Mouse (Mus musculus): ENCODE data around the gene Pgam5. TPM values are rescaled to one million over a fixed set of nuclear protein-coding genes. Genes with fewer than 3 reads are reported as not detected.

Pgam5 gene
- polyA plus RNA-seq, 1 experiment, result 35.4 TPM

DNA sequence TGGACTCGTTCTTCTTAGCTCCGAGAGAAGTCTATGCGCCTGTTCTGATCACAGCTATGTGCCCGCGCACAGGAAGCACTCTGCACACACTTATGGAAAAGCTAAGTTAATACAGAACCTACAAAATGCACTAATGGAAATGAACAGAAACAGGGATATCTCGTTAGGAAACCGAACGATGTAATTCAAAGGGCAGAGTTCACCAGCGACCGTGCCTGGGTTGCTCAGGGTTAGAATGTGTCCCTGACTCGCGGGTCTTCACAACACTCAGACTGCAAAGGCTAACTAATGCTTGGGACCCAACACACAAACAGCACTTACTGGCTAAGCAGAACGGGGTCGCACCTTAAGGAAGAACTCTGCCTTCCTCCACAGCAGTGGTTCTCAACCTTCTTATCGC, 15.4 kb upstream of the Pgam5 start:
- Histone ChIP-seq H3K4me2 (ENCODE audit: low read depth) (peak overlapping the region; percentile 100), H3K36me3 (ENCODE audit: control insufficient read depth, insufficient read depth) (no peaks in the 10 kb centered on the region), H3K27me3 (ENCODE audit: control insufficient read depth, insufficient read depth, insufficient read length) (no peaks in the 10 kb centered on the region), H3ac (ENCODE audit: control insufficient read depth, insufficient read length) (peak overlapping the region; percentile 29), H3K4me3 (peak overlapping the region; percentile 32), H3K79me2 (ENCODE audit: control insufficient read depth, insufficient read depth) (no peaks in the 10 kb centered on the region)
- TF ChIP-seq MYOD1 (IDR thresholded peaks at IDR 0.05; ENCODE audit: control insufficient read depth in 1 of 3, insufficient read length in 2 of 3, low read depth in 2 of 3) (no peak), MYOG (IDR thresholded peaks at IDR 0.05; ENCODE audit: control insufficient read depth in 1 of 3, insufficient read depth in 1 of 3, insufficient read length in 2 of 3, low read depth in 2 of 3) (no peak), REST (IDR thresholded peaks at IDR 0.05; ENCODE audit: insufficient read depth, insufficient read length) (no peak), POLR2AphosphoS2 (IDR thresholded peaks at IDR 0.05; ENCODE audit: insufficient read length, low read depth) (no peak), USF1 (IDR thresholded peaks at IDR 0.05; ENCODE audit: low read depth) (no peak), POLR2A (IDR thresholded peaks at IDR 0.05; ENCODE audit: insufficient read length, low read depth) (no peak), TCF3 (IDR thresholded peaks at IDR 0.05; ENCODE audit: insufficient read length, low read depth) (no peak), E2F4 (IDR thresholded peaks at IDR 0.05; ENCODE audit: insufficient read depth) (no peak), MAX (IDR thresholded peaks at IDR 0.05; ENCODE audit: low read depth) (no peak), TCF12 (IDR thresholded peaks at IDR 0.05; ENCODE audit: insufficient read depth, poor library complexity, severe bottlenecking) (no peak), SRF (IDR thresholded peaks at IDR 0.05; ENCODE audit: control insufficient read depth, insufficient read length, low read depth) (no peak), CEBPB (IDR thresholded peaks at IDR 0.05; ENCODE audit: insufficient read depth, poor library complexity, severe bottlenecking) (no peak)

GRCm38 (mm10) chr5:110284536-110284935, 14.8 kb upstream of the Pgam5 start:
- Histone ChIP-seq H3ac (ENCODE audit: control insufficient read depth, insufficient read length) (no peak overlapping the region), H3K4me2 (ENCODE audit: low read depth) (peak overlapping the region; percentile 100), H3K4me3 (peak overlapping the region; percentile 32)

DNA sequence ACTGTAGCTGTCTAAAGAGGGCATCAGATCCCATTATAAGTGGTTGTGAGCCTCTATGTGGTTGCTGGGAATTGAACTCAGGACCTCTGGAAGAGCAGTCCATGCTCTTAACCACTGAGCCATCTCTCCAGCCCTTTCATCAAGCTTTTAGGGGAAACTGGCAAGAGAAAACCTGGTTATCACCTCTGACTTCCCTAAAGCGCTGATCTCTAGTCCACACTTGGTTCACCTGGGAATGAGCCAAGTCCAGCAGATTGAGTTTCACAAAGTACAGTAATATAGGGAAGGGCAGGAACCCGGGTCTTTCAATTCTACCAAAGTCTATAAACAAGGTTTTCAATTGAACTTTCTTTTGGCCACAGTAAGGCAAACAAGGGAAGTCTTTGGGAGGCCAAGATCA, 12.3 kb upstream of the Pgam5 start:
- H3K27me3 ChIP-seq (ENCODE audit: control insufficient read depth, insufficient read depth, insufficient read length), result no peaks in the 10 kb centered on the region
- H3K79me2 ChIP-seq (ENCODE audit: control insufficient read depth, insufficient read depth), result no peaks in the 10 kb centered on the region
- no peak overlapping the region for H3K4me2 ChIP-seq (ENCODE audit: low read depth)
- TF ChIP-seq MYOD1 (IDR thresholded peaks at IDR 0.05; ENCODE audit: control insufficient read depth in 1 of 3, insufficient read length in 2 of 3, low read depth in 2 of 3), result no peak
- no peak for TF ChIP-seq TCF12 (IDR thresholded peaks at IDR 0.05; ENCODE audit: insufficient read depth, poor library complexity, severe bottlenecking)
- TF ChIP-seq E2F4 (IDR thresholded peaks at IDR 0.05; ENCODE audit: insufficient read depth), result no peak
- TF ChIP-seq MYOG (IDR thresholded peaks at IDR 0.05; ENCODE audit: control insufficient read depth in 1 of 3, insufficient read depth in 1 of 3, insufficient read length in 2 of 3, low read depth in 2 of 3), result no peak
- TF ChIP-seq SRF (IDR thresholded peaks at IDR 0.05; ENCODE audit: control insufficient read depth, insufficient read length, low read depth), result no peak
- TF ChIP-seq POLR2AphosphoS2 (IDR thresholded peaks at IDR 0.05; ENCODE audit: insufficient read length, low read depth), result no peak
- TF ChIP-seq USF1 (IDR thresholded peaks at IDR 0.05; ENCODE audit: low read depth), result no peak
- no peaks in the 10 kb centered on the region for H3K36me3 ChIP-seq (ENCODE audit: control insufficient read depth, insufficient read depth)
- H3ac ChIP-seq (ENCODE audit: control insufficient read depth, insufficient read length), result no peak overlapping the region
- no peak overlapping the region for H3K4me3 ChIP-seq

More at GRCm38 (mm10) chr5:110284536-110284935, 14.8 kb upstream of the Pgam5 start:
- Histone ChIP-seq H3K36me3 (ENCODE audit: control insufficient read depth, insufficient read depth) (no peaks in the 10 kb centered on the region), H3K79me2 (ENCODE audit: control insufficient read depth, insufficient read depth) (no peaks in the 10 kb centered on the region), H3K27me3 (ENCODE audit: control insufficient read depth, insufficient read depth, insufficient read length) (no peaks in the 10 kb centered on the region)
- TF ChIP-seq MYOD1 (IDR thresholded peaks at IDR 0.05; ENCODE audit: control insufficient read depth in 1 of 3, insufficient read length in 2 of 3, low read depth in 2 of 3) (no peak), TCF3 (IDR thresholded peaks at IDR 0.05; ENCODE audit: insufficient read length, low read depth) (no peak), E2F4 (IDR thresholded peaks at IDR 0.05; ENCODE audit: insufficient read depth) (no peak), MAX (IDR thresholded peaks at IDR 0.05; ENCODE audit: low read depth) (no peak), POLR2AphosphoS2 (IDR thresholded peaks at IDR 0.05; ENCODE audit: insufficient read length, low read depth) (no peak), CEBPB (IDR thresholded peaks at IDR 0.05; ENCODE audit: insufficient read depth, poor library complexity, severe bottlenecking) (no peak), TCF12 (IDR thresholded peaks at IDR 0.05; ENCODE audit: insufficient read depth, poor library complexity, severe bottlenecking) (no peak), SRF (IDR thresholded peaks at IDR 0.05; ENCODE audit: control insufficient read depth, insufficient read length, low read depth) (no peak), POLR2A (IDR thresholded peaks at IDR 0.05; ENCODE audit: insufficient read length, low read depth) (no peak), MYOG (IDR thresholded peaks at IDR 0.05; ENCODE audit: control insufficient read depth in 1 of 3, insufficient read depth in 1 of 3, insufficient read length in 2 of 3, low read depth in 2 of 3) (no peak), USF1 (IDR thresholded peaks at IDR 0.05; ENCODE audit: low read depth) (no peak), REST (IDR thresholded peaks at IDR 0.05; ENCODE audit: insufficient read depth, insufficient read length) (no peak)

GRCm38 (mm10) chr5:110276910-110277309, 7.2 kb upstream of the Pgam5 start:
- no peaks in the 10 kb centered on the region for H3K27me3 ChIP-seq (ENCODE audit: control insufficient read depth, insufficient read depth, insufficient read length)
- H3K79me2 ChIP-seq (ENCODE audit: control insufficient read depth, insufficient read depth), result no peaks in the 10 kb centered on the region
- H3K4me2 ChIP-seq (ENCODE audit: low read depth), result no peak overlapping the region
- no peak overlapping the region for H3K4me3 ChIP-seq
- H3ac ChIP-seq (ENCODE audit: control insufficient read depth, insufficient read length), result no peak overlapping the region
- no peak for TF ChIP-seq USF1 (IDR thresholded peaks at IDR 0.05; ENCODE audit: low read depth)
- no peak for TF ChIP-seq E2F4 (IDR thresholded peaks at IDR 0.05; ENCODE audit: insufficient read depth)
- no peak for TF ChIP-seq CEBPB (IDR thresholded peaks at IDR 0.05; ENCODE audit: insufficient read depth, poor library complexity, severe bottlenecking)
- TF ChIP-seq MYOD1 (IDR thresholded peaks at IDR 0.05; ENCODE audit: control insufficient read depth in 1 of 3, insufficient read length in 2 of 3, low read depth in 2 of 3), result no peak
- TF ChIP-seq TCF3 (IDR thresholded peaks at IDR 0.05; ENCODE audit: insufficient read length, low read depth), result no peak
- no peak for TF ChIP-seq TCF12 (IDR thresholded peaks at IDR 0.05; ENCODE audit: insufficient read depth, poor library complexity, severe bottlenecking)
- no peak for TF ChIP-seq REST (IDR thresholded peaks at IDR 0.05; ENCODE audit: insufficient read depth, insufficient read length)
- no peak for TF ChIP-seq POLR2A (IDR thresholded peaks at IDR 0.05; ENCODE audit: insufficient read length, low read depth)
- TF ChIP-seq POLR2AphosphoS2 (IDR thresholded peaks at IDR 0.05; ENCODE audit: insufficient read length, low read depth), result no peak
- TF ChIP-seq SRF (IDR thresholded peaks at IDR 0.05; ENCODE audit: control insufficient read depth, insufficient read length, low read depth), result no peak
- TF ChIP-seq MYOG (IDR thresholded peaks at IDR 0.05; ENCODE audit: control insufficient read depth in 1 of 3, insufficient read depth in 1 of 3, insufficient read length in 2 of 3, low read depth in 2 of 3), result no peak
- TF ChIP-seq MAX (IDR thresholded peaks at IDR 0.05; ENCODE audit: low read depth), result no peak
- no peaks in the 10 kb centered on the region for H3K36me3 ChIP-seq (ENCODE audit: control insufficient read depth, insufficient read depth)
